Comparison of ENCODE assay signal across 9 mouse cellular contexts in genomic region chr6:40326341-40326740, GRCm38 (mm10). TPM values are rescaled to one million over a fixed set of nuclear protein-coding genes. Genes with fewer than 3 reads are reported as not detected.
DNase-seq lines count a peak whose midpoint lies in the region; ATAC-seq and TF ChIP-seq lines count a peak whose summit lies in the region.
"Had no signal": no experiment of that assay in that cellular context is flagged by ENCODE, and none has a peak within 500 bp of the region (broad histone marks: within the 10 kb centered on the region; RNA-seq: fewer than 3 reads in every experiment).

No protein-coding gene starts in this region.

- no peak overlapping the region for H3K9ac ChIP-seq in embryonic facial prominence, embryonic 15.5 days
- 0 out of 2 replicates have a peak overlapping the region, but pooled peaks have one; percentile 80 for H3K9ac ChIP-seq in liver, embryonic 13.5 days

- H3K4me3 ChIP-seq in gastrocnemius, adult 2 months, result peak overlapping the region; percentile 96; the same call in 1 of the 2 replicates
- H3K4me3 ChIP-seq in embryonic facial prominence, embryonic 15.5 days (replicated peaks), result peak overlapping the region; percentile 84
- H3K4me3 ChIP-seq in liver, embryonic 13.5 days (replicated peaks), result peak overlapping the region; percentile 71

- peaks cover 6% of the 10 kb centered on the region; the same call in 1 of the 2 replicates for H3K4me1 ChIP-seq in embryonic facial prominence, embryonic 15.5 days
- peaks cover 12% of the 10 kb centered on the region for H3K4me1 ChIP-seq in liver, embryonic 13.5 days (replicated peaks)

- 80% methylated on average over 8 of the region's 8 CpGs for WGBS in embryonic facial prominence, embryonic 15.5 days
- WGBS in liver, embryonic 13.5 days (ENCODE audit: insufficient replicate concordance), result 67% methylated on average over 8 of the region's 8 CpGs

- intact Hi-C loops in gastrocnemius, adult 2 months (cut with DNase I), result no loop called here

- no peak for ATAC-seq in embryonic facial prominence, embryonic 15.5 days (ENCODE audit: insufficient number of reproducible peaks, low FRiP score, low TSS enrichment, low read depth)
- no peak for ATAC-seq in liver, embryonic 13.5 days (ENCODE audit: low read depth)

- no peak for TF ChIP-seq CTCF in gastrocnemius, adult 2 months (IDR thresholded peaks at IDR 0.05)

- DNase-seq in gastrocnemius, adult 2 months, result no peak
- no peak for DNase-seq in gastrocnemius, postnatal 10 days
- peak; percentile 11 for DNase-seq in 416B (ENCODE audit: low read depth)
- no peak for DNase-seq in liver, embryonic 13.5 days
- no peak for DNase-seq in urinary bladder, adult 2 months (ENCODE audit: low spot score)
- DNase-seq in layer of hippocampus, adult 9-11 months, result no peak
- DNase-seq in ovary, postnatal 36 days (ENCODE audit: low spot score), result no peak
- DNase-seq: kidney, postnatal 36 days had no signal

- H3K27ac ChIP-seq in gastrocnemius, adult 2 months, result no peak overlapping the region
- H3K27ac ChIP-seq in embryonic facial prominence, embryonic 15.5 days (replicated peaks), result no peak overlapping the region
- no peak overlapping the region for H3K27ac ChIP-seq in liver, embryonic 13.5 days

- no peaks in the 10 kb centered on the region for H3K27me3 ChIP-seq in embryonic facial prominence, embryonic 15.5 days
- no peaks in the 10 kb centered on the region for H3K27me3 ChIP-seq in liver, embryonic 13.5 days

- 0 out of 2 replicates have a peak, but pooled peaks cover 5% of the 10 kb centered on the region for H3K36me3 ChIP-seq in embryonic facial prominence, embryonic 15.5 days
- H3K36me3 ChIP-seq in liver, embryonic 13.5 days, result peaks cover 5% of the 10 kb centered on the region; the same call in 1 of the 2 replicates

- peak overlapping the region; percentile 53 for H3K4me2 ChIP-seq in embryonic facial prominence, embryonic 15.5 days (replicated peaks)
- H3K4me2 ChIP-seq in liver, embryonic 13.5 days, result peak overlapping the region; percentile 70

- no peaks in the 10 kb centered on the region for H3K9me3 ChIP-seq in embryonic facial prominence, embryonic 15.5 days (replicated peaks)
- no peaks in the 10 kb centered on the region for H3K9me3 ChIP-seq in liver, embryonic 13.5 days (replicated peaks)

RNA-seq across cellular contexts. Expression of gene Agk, which starts 1.4 kb away (rescaled TPM):
- total RNA-seq in gastrocnemius, adult 2 months (2021), result 1 to 10 TPM; 5.5 to 9.0 TPM
- 10 to 100 TPM; 12.2 to 13.9 TPM for total RNA-seq in gastrocnemius, postnatal 10 days (2021)
- polyA plus RNA-seq in embryonic facial prominence, embryonic 15.5 days (2015; fragmentation: Nextera tagmentation; extraction: Ambion mirVana), result 40.6 and 44.0 TPM in 2 replicates
- 17.3 and 19.3 TPM in 2 replicates for polyA plus RNA-seq in liver, embryonic 13.5 days (2015; fragmentation: Nextera tagmentation; extraction: Ambion mirVana)
- 16.7 and 23.0 TPM in 2 replicates for polyA plus RNA-seq in urinary bladder, adult 2 months (2012; rRNA removed)
